ENCODE assay signal across 15 mouse cellular contexts in genomic region chr1:136527163-136527562, GRCm38 (mm10).
A peak's percentile ranks its signal among the peaks of the same experiment; 100 is the strongest.
DNase-seq lines count a peak whose midpoint lies in the region; ATAC-seq and TF ChIP-seq lines count a peak whose summit lies in the region.
"Had no signal": no experiment of that assay in that cellular context is flagged by ENCODE, and none has a peak within 500 bp of the region (broad histone marks: within the 10 kb centered on the region; RNA-seq: fewer than 3 reads in every experiment).

No protein-coding gene starts in this region.

- peak; percentile 22 for DNase-seq in lung, postnatal 0 days (ENCODE audit: low spot score)
- DNase-seq in lung, postnatal 36 days = no peak
- no peak for DNase-seq in heart, embryonic 10.5 days (ENCODE audit: low spot score)
- no peak for DNase-seq in heart, postnatal 36 days
- DNase-seq: kidney, postnatal 14 days; liver, postnatal 0 days; thymus, postnatal 36 days had no signal

- ATAC-seq in hindbrain, embryonic 16.5 days = peak; percentile 67
- ATAC-seq in hindbrain, embryonic 13.5 days (ENCODE audit: low FRiP score) = no peak
- no peak for ATAC-seq in lung, postnatal 0 days
- no peak for ATAC-seq in intestine, embryonic 16.5 days
- ATAC-seq in stomach, embryonic 14.5 days (ENCODE audit: insufficient number of reproducible peaks, insufficient read depth, low FRiP score, low read depth) = no peak
- ATAC-seq: liver, postnatal 0 days had no signal

- no peak overlapping the region for H3K4me2 ChIP-seq in hindbrain, embryonic 16.5 days (ENCODE audit: low read length)
- H3K4me2 ChIP-seq in hindbrain, embryonic 13.5 days = no peak overlapping the region
- no peak overlapping the region for H3K4me2 ChIP-seq in lung, postnatal 0 days (replicated peaks; ENCODE audit: low read depth, low read length)
- H3K4me2 ChIP-seq in intestine, embryonic 16.5 days (ENCODE audit: low read depth, low read length) = no peak overlapping the region
- no peak overlapping the region for H3K4me2 ChIP-seq in stomach, embryonic 14.5 days (replicated peaks; ENCODE audit: low read depth, low read length)
- H3K4me2 ChIP-seq: heart, embryonic 11.5 days; hindbrain, embryonic 15.5 days; limb, embryonic 12.5 days had no signal

- H3K27me3 ChIP-seq in hindbrain, embryonic 16.5 days (replicated peaks; ENCODE audit: control insufficient read depth, insufficient read depth, low read length) = no peaks in the 10 kb centered on the region
- no peaks in the 10 kb centered on the region for H3K27me3 ChIP-seq in hindbrain, embryonic 13.5 days
- no peaks in the 10 kb centered on the region for H3K27me3 ChIP-seq in lung, postnatal 0 days (replicated peaks; ENCODE audit: insufficient read depth, low read length)
- no peaks in the 10 kb centered on the region for H3K27me3 ChIP-seq in intestine, embryonic 16.5 days (replicated peaks; ENCODE audit: control insufficient read depth, insufficient read depth, low read length)
- H3K27me3 ChIP-seq in stomach, embryonic 14.5 days (ENCODE audit: control insufficient read depth, insufficient read depth, low read length) = no peaks in the 10 kb centered on the region
- no peaks in the 10 kb centered on the region for H3K27me3 ChIP-seq in heart, embryonic 10.5 days (ENCODE audit: insufficient read depth, poor library complexity, severe bottlenecking)
- H3K27me3 ChIP-seq: hindbrain, embryonic 15.5 days; limb, embryonic 12.5 days had no signal

- no peak overlapping the region for H3K9ac ChIP-seq in hindbrain, embryonic 16.5 days (ENCODE audit: low read depth, low read length)
- no peak overlapping the region for H3K9ac ChIP-seq in hindbrain, embryonic 13.5 days
- H3K9ac ChIP-seq in lung, postnatal 0 days (replicated peaks; ENCODE audit: low read depth) = no peak overlapping the region
- no peak overlapping the region for H3K9ac ChIP-seq in intestine, embryonic 16.5 days (ENCODE audit: low read depth, low read length)
- H3K9ac ChIP-seq in stomach, embryonic 14.5 days (replicated peaks; ENCODE audit: low read depth, low read length) = no peak overlapping the region
- H3K9ac ChIP-seq: hindbrain, embryonic 15.5 days; limb, embryonic 12.5 days; liver, postnatal 0 days had no signal

- TF ChIP-seq EP300 in lung, postnatal 0 days (IDR thresholded peaks at IDR 0.05) = no peak

- no peak overlapping the region for H3K27ac ChIP-seq in hindbrain, embryonic 16.5 days (ENCODE audit: low read depth, low read length)
- no peak overlapping the region for H3K27ac ChIP-seq in hindbrain, embryonic 13.5 days
- no peak overlapping the region for H3K27ac ChIP-seq in lung, postnatal 0 days (ENCODE audit: low read length)
- H3K27ac ChIP-seq in intestine, embryonic 16.5 days (ENCODE audit: low read length) = peak overlapping the region; percentile 58
- H3K27ac ChIP-seq in stomach, embryonic 14.5 days (ENCODE audit: low read length) = peak overlapping the region; percentile 83
- no peak overlapping the region for H3K27ac ChIP-seq in heart, embryonic 10.5 days
- H3K27ac ChIP-seq: hindbrain, embryonic 15.5 days; limb, embryonic 12.5 days had no signal

- peak; percentile 42 for TF ChIP-seq CTCF in lung, postnatal 0 days (IDR thresholded peaks at IDR 0.05)

- no peaks in the 10 kb centered on the region for H3K9me3 ChIP-seq in hindbrain, embryonic 16.5 days (ENCODE audit: control insufficient read depth, low read length)
- no peaks in the 10 kb centered on the region for H3K9me3 ChIP-seq in hindbrain, embryonic 13.5 days
- no peaks in the 10 kb centered on the region for H3K9me3 ChIP-seq in lung, postnatal 0 days (ENCODE audit: low read length)
- H3K9me3 ChIP-seq in intestine, embryonic 16.5 days (ENCODE audit: control insufficient read depth, low read length) = no peaks in the 10 kb centered on the region
- no peaks in the 10 kb centered on the region for H3K9me3 ChIP-seq in stomach, embryonic 14.5 days (ENCODE audit: control insufficient read depth, low read depth, low read length)
- H3K9me3 ChIP-seq in heart, embryonic 10.5 days = no peaks in the 10 kb centered on the region
- H3K9me3 ChIP-seq: G1E; hindbrain, embryonic 15.5 days; limb, embryonic 12.5 days had no signal

- H3K36me3 ChIP-seq in hindbrain, embryonic 16.5 days (ENCODE audit: control insufficient read depth, insufficient read depth, low read length) = no peaks in the 10 kb centered on the region
- H3K36me3 ChIP-seq in hindbrain, embryonic 13.5 days = no peaks in the 10 kb centered on the region
- no peaks in the 10 kb centered on the region for H3K36me3 ChIP-seq in lung, postnatal 0 days (ENCODE audit: insufficient read depth, low read length)
- H3K36me3 ChIP-seq in intestine, embryonic 16.5 days (ENCODE audit: control insufficient read depth, insufficient read depth, low read length) = no peaks in the 10 kb centered on the region
- peaks cover 6% of the 10 kb centered on the region for H3K36me3 ChIP-seq in stomach, embryonic 14.5 days (ENCODE audit: control insufficient read depth, insufficient read depth, low read length)
- H3K36me3 ChIP-seq in heart, embryonic 10.5 days = peaks cover 49% of the 10 kb centered on the region
- H3K36me3 ChIP-seq: hindbrain, embryonic 15.5 days had no signal

- H3K4me3 ChIP-seq in hindbrain, embryonic 16.5 days (ENCODE audit: low read length) = no peak overlapping the region
- H3K4me3 ChIP-seq in hindbrain, embryonic 13.5 days = no peak overlapping the region
- H3K4me3 ChIP-seq in lung, postnatal 0 days (ENCODE audit: low read depth, low read length) = no peak overlapping the region
- H3K4me3 ChIP-seq in intestine, embryonic 16.5 days (ENCODE audit: low read length) = no peak overlapping the region
- no peak overlapping the region for H3K4me3 ChIP-seq in stomach, embryonic 14.5 days (ENCODE audit: low read depth, low read length)
- H3K4me3 ChIP-seq in heart, embryonic 10.5 days = no peak overlapping the region
- H3K4me3 ChIP-seq: hindbrain, embryonic 15.5 days; limb, embryonic 12.5 days had no signal

- 80% methylated on average over 16 of the region's 16 CpGs for WGBS in hindbrain, embryonic 16.5 days
- WGBS in hindbrain, embryonic 13.5 days = 86% methylated on average over 16 of the region's 16 CpGs
- 74% methylated on average over 16 of the region's 16 CpGs for WGBS in lung, postnatal 0 days
- 80% methylated on average over 16 of the region's 16 CpGs for WGBS in intestine, embryonic 16.5 days
- WGBS in stomach, embryonic 14.5 days = 78% methylated on average over 16 of the region's 16 CpGs
- WGBS in heart, embryonic 10.5 days = 85% methylated on average over 16 of the region's 16 CpGs

- intact Hi-C loops in heart, postnatal 36 days (cut with DNase I) = loop anchor here (10.0 kb wide), 1 partner anchor 472 kb away; the partner anchor contains the start of genes Ascl5 and Cacna1s

- no peaks in the 10 kb centered on the region for H3K4me1 ChIP-seq in hindbrain, embryonic 16.5 days (ENCODE audit: control insufficient read depth, insufficient read depth, low read depth, low read length)
- 0 out of 2 replicates have a peak, but pooled peaks cover 3% of the 10 kb centered on the region for H3K4me1 ChIP-seq in hindbrain, embryonic 13.5 days (replicated peaks)
- no peaks in the 10 kb centered on the region for H3K4me1 ChIP-seq in lung, postnatal 0 days (ENCODE audit: insufficient read depth, low read depth, low read length)
- H3K4me1 ChIP-seq in intestine, embryonic 16.5 days (ENCODE audit: control insufficient read depth, insufficient read depth, low read length) = no peaks in the 10 kb centered on the region
- H3K4me1 ChIP-seq in stomach, embryonic 14.5 days (ENCODE audit: control insufficient read depth, insufficient read depth, low read length) = no peaks in the 10 kb centered on the region
- no peaks in the 10 kb centered on the region for H3K4me1 ChIP-seq in heart, embryonic 10.5 days
- H3K4me1 ChIP-seq: limb, embryonic 12.5 days had no signal

Comparison
In these comparisons a context has a peak if more than half of its experiments do, and no peak if none do; other contexts are left out.
1. H3K27ac ChIP-seq: peak in intestine, embryonic 16.5 days (single experiment) and stomach, embryonic 14.5 days (single experiment); none in hindbrain, embryonic 16.5 days (single experiment), hindbrain, embryonic 13.5 days (single experiment), lung, postnatal 0 days (single experiment) and heart, embryonic 10.5 days (single experiment).